19 mouse cellular contexts compared by ENCODE assay signal in genomic region chr4:119128547-119128946, GRCm38 (mm10). TPM values are rescaled to one million over a fixed set of nuclear protein-coding genes. Genes with fewer than 3 reads are reported as not detected.
DNase-seq lines count a peak whose midpoint lies in the region; ATAC-seq and TF ChIP-seq lines count a peak whose summit lies in the region.
"Had no signal": no experiment of that assay in that cellular context is flagged by ENCODE, and none has a peak within 500 bp of the region (broad histone marks: within the 10 kb centered on the region; RNA-seq: fewer than 3 reads in every experiment).

No protein-coding gene starts in this region.

- DNase-seq in heart, adult 2 months = no peak
- DNase-seq in right cerebral cortex, postnatal 4 days = no peak
- DNase-seq: adrenal gland, postnatal 10 days; cerebellum, adult 9-10 months; kidney, adult 18-20 months; kidney, postnatal 10 days; thymus, postnatal 36 days had no signal

- no peak for TF ChIP-seq POLR2A in heart, adult 2 months (IDR thresholded peaks at IDR 0.05; ENCODE audit: insufficient read depth, low read depth, low read length)
- TF ChIP-seq POLR2A in cortical plate, adult 2 months (IDR thresholded peaks at IDR 0.05; ENCODE audit: extremely low read depth, insufficient read depth, low read length) = no peak

- peaks cover 63% of the 10 kb centered on the region for H3K4me1 ChIP-seq in heart, embryonic 12.5 days (replicated peaks)
- H3K4me1 ChIP-seq in heart, adult 2 months (ENCODE audit: control insufficient read depth, insufficient read depth, low read length) = peaks cover 19% of the 10 kb centered on the region
- peaks cover 94% of the 10 kb centered on the region for H3K4me1 ChIP-seq in megakaryocyte, embryonic 14.5 days
- peaks cover 6% of the 10 kb centered on the region for H3K4me1 ChIP-seq in cortical plate, adult 2 months (ENCODE audit: control insufficient read depth, insufficient read depth, low read length)
- H3K4me1 ChIP-seq: forebrain, embryonic 12.5 days had no signal

- H3K9me3 ChIP-seq in heart, embryonic 12.5 days (replicated peaks) = no peaks in the 10 kb centered on the region
- no peaks in the 10 kb centered on the region for H3K9me3 ChIP-seq in megakaryocyte, embryonic 14.5 days
- H3K9me3 ChIP-seq: forebrain, embryonic 12.5 days; hindbrain, embryonic 12.5 days; limb, embryonic 15.5 days had no signal

- TF ChIP-seq EP300 in heart, adult 2 months (IDR thresholded peaks at IDR 0.05; ENCODE audit: insufficient read depth, low read depth, low read length) = no peak

- H3K9ac ChIP-seq in heart, embryonic 12.5 days = no peak overlapping the region
- no peak overlapping the region for H3K9ac ChIP-seq in heart, adult 2 months (ENCODE audit: low read depth, low read length)
- H3K9ac ChIP-seq: forebrain, embryonic 12.5 days; hindbrain, embryonic 12.5 days; limb, embryonic 15.5 days had no signal

- intact Hi-C loops in heart, adult 2 months (cut with DNase I) = no loop called here

- peaks cover 87% of the 10 kb centered on the region for H3K36me3 ChIP-seq in heart, embryonic 12.5 days
- no peaks in the 10 kb centered on the region for H3K36me3 ChIP-seq in heart, adult 2 months (ENCODE audit: control insufficient read depth, insufficient read depth, low read length)
- peaks cover 98% of the 10 kb centered on the region for H3K36me3 ChIP-seq in megakaryocyte, embryonic 14.5 days (replicated peaks; ENCODE audit: low read length)
- H3K36me3 ChIP-seq in macrophage (ENCODE audit: inconsistent target) = peaks cover 13% of the 10 kb centered on the region

- no peak for TF ChIP-seq CTCF in heart, adult 2 months (IDR thresholded peaks at IDR 0.05)
- TF ChIP-seq CTCF in cortical plate, adult 2 months (IDR thresholded peaks at IDR 0.05; ENCODE audit: extremely low read depth, insufficient read depth, low read length) = no peak

- peak overlapping the region; percentile 42 for H3K27ac ChIP-seq in heart, embryonic 12.5 days (ENCODE audit: poor library complexity, severe bottlenecking)
- no peak overlapping the region for H3K27ac ChIP-seq in heart, adult 2 months
- H3K27ac ChIP-seq in cortical plate, adult 2 months (ENCODE audit: insufficient read depth, low read length) = peak overlapping the region; percentile 42; the same call in 1 of the 2 replicates
- H3K27ac ChIP-seq in macrophage = peak overlapping the region; percentile 91
- H3K27ac ChIP-seq: hindbrain, embryonic 12.5 days; limb, embryonic 15.5 days had no signal

- H3K4me2 ChIP-seq in heart, embryonic 12.5 days = no peak overlapping the region
- H3K4me2 ChIP-seq: forebrain, embryonic 12.5 days; hindbrain, embryonic 12.5 days; limb, embryonic 15.5 days had no signal

- H3K79me2 ChIP-seq in heart, adult 2 months (replicated peaks; ENCODE audit: control insufficient read depth, insufficient read depth, low read length) = no peaks in the 10 kb centered on the region
- peaks cover 44% of the 10 kb centered on the region for H3K79me2 ChIP-seq in macrophage (ENCODE audit: inconsistent target)

- H3K4me3 ChIP-seq in heart, embryonic 12.5 days = no peak overlapping the region
- H3K4me3 ChIP-seq in heart, adult 2 months = no peak overlapping the region
- peak overlapping the region; percentile 73 for H3K4me3 ChIP-seq in megakaryocyte, embryonic 14.5 days (replicated peaks)
- H3K4me3 ChIP-seq in cortical plate, adult 2 months (ENCODE audit: insufficient read depth, low read length) = no peak overlapping the region
- H3K4me3 ChIP-seq in macrophage (ENCODE audit: inconsistent target) = no peak overlapping the region
- H3K4me3 ChIP-seq: forebrain, embryonic 12.5 days; hindbrain, embryonic 12.5 days; limb, embryonic 15.5 days had no signal

- H3K27me3 ChIP-seq in heart, embryonic 12.5 days (replicated peaks) = no peaks in the 10 kb centered on the region
- no peaks in the 10 kb centered on the region for H3K27me3 ChIP-seq in heart, adult 2 months (ENCODE audit: control insufficient read depth, insufficient read depth, low read length)
- H3K27me3 ChIP-seq in megakaryocyte, embryonic 14.5 days (replicated peaks) = no peaks in the 10 kb centered on the region
- H3K27me3 ChIP-seq: forebrain, embryonic 12.5 days; hindbrain, embryonic 12.5 days; limb, embryonic 15.5 days had no signal

- ATAC-seq in heart, embryonic 12.5 days (ENCODE audit: insufficient number of reproducible peaks, low FRiP score) = no peak
- ATAC-seq in megakaryocyte, adult 5-6 weeks (ENCODE audit: poor library complexity, severe bottlenecking) = no peak
- no peak for ATAC-seq in CD4-positive, CD25-positive, alpha-beta regulatory T cell, adult 4 months
- ATAC-seq: activated CD4-positive, CD25-positive, alpha-beta regulatory T cell, adult 4 months; lung, postnatal 0 days; midbrain, embryonic 16.5 days had no signal

- 35% methylated on average over 7 of the region's 7 CpGs for WGBS in heart, embryonic 12.5 days
- 59% methylated on average over 7 of the region's 7 CpGs for WGBS in heart, adult 2 months
- 60% methylated on average over 7 of the region's 7 CpGs for WGBS in macrophage (ENCODE audit: missing documents)

RNA-seq across cellular contexts. Expression of gene Slc2a1, which starts 20.0 kb away (rescaled TPM):
- polyA plus RNA-seq in heart, embryonic 12.5 days (2016; fragmentation: Nextera tagmentation; extraction: Ambion mirVana) = 330 and 331 TPM in 2 replicates
- total RNA-seq in heart, adult 2 months (2021) = 10 to 100 TPM in 1 of 2 experiments, 1 to 10 TPM in 1; 8.9 to 18.9 TPM
- polyA plus RNA-seq in heart, adult 2 months (2012; rRNA removed) = 16.6 and 18.1 TPM in 2 replicates
- 106 and 116 TPM in 2 replicates for polyA plus RNA-seq in megakaryocyte, embryonic 14.5 days (2012; ENCODE audit: insufficient read depth, low replicate concordance)
- 9.0 and 14.4 TPM in 2 replicates for total RNA-seq in megakaryocyte, adult 5-6 weeks (2015)
- 14.3 and 18.0 TPM in 2 replicates for total RNA-seq in megakaryocyte, adult 5-6 weeks (2017)
- 112 and 125 TPM in 2 replicates for polyA plus RNA-seq in cortical plate, adult 2 months (2012; rRNA removed)
- total RNA-seq in macrophage (2018; cell fraction: chromatin; rRNA removed) = 10 to 100 TPM in 9 of 26 experiments, 1 to 10 TPM in 17; 4.2 to 20.1 (median 7.7) TPM
- total RNA-seq in macrophage (2018; cell fraction: cytosol; rRNA removed) = 10 to 100 TPM in 12 of 26 experiments, 1 to 10 TPM in 14; 7.0 to 33.1 (median 9.9) TPM
- 10 to 100 TPM; 10.4 to 34.0 (median 18.2) TPM for total RNA-seq in macrophage (2018; cell fraction: nucleus; rRNA removed)
- polyA plus RNA-seq in macrophage (2018) = 5.5 to 14.5 TPM (median 7.5 TPM) in 3 replicates
- polyA plus RNA-seq in CD4-positive, CD25-positive, alpha-beta regulatory T cell, adult 4 months (2017; shearing (Covaris generic)) = 10 to 100 TPM; 33.8 to 49.9 TPM

RNA-seq across cellular contexts. Expression of gene Zfp691, which starts 45.4 kb away (rescaled TPM):
- polyA plus RNA-seq in heart, embryonic 12.5 days (2016; fragmentation: Nextera tagmentation; extraction: Ambion mirVana) = 8.3 and 11.5 TPM in 2 replicates
- 10 to 100 TPM; 20.6 to 23.4 TPM for total RNA-seq in heart, adult 2 months (2021)
- 20.6 and 41.2 TPM in 2 replicates for polyA plus RNA-seq in heart, adult 2 months (2012; rRNA removed)
- 9.7 and 15.6 TPM in 2 replicates for polyA plus RNA-seq in megakaryocyte, embryonic 14.5 days (2012; ENCODE audit: insufficient read depth, low replicate concordance)
- 7.0 and 10.2 TPM in 2 replicates for total RNA-seq in megakaryocyte, adult 5-6 weeks (2015)
- 1.9 and 4.5 TPM in 2 replicates for total RNA-seq in megakaryocyte, adult 5-6 weeks (2017)
- polyA plus RNA-seq in cortical plate, adult 2 months (2012; rRNA removed) = 8.1 and 8.8 TPM in 2 replicates
- total RNA-seq in macrophage (2018; cell fraction: chromatin; rRNA removed) = 1 to 10 TPM in 18 of 26 experiments, under 1 TPM in 5, not detected in 3; 0.33 to 7.1 (median 2.2) TPM
- total RNA-seq in macrophage (2018; cell fraction: cytosol; rRNA removed) = 1 to 10 TPM in 19 of 26 experiments, under 1 TPM in 7; 0.47 to 2.8 (median 1.4) TPM
- 1 to 10 TPM in 21 of 26 experiments, under 1 TPM in 5; 0.42 to 8.2 (median 2.4) TPM for total RNA-seq in macrophage (2018; cell fraction: nucleus; rRNA removed)
- 1.2 to 2.2 TPM (median 1.6 TPM) in 3 replicates for polyA plus RNA-seq in macrophage (2018)
- polyA plus RNA-seq in CD4-positive, CD25-positive, alpha-beta regulatory T cell, adult 4 months (2017; shearing (Covaris generic)) = 1 to 10 TPM; 3.5 to 4.8 TPM
